Mouse (Mus musculus): Measurements from ENCODE around the gene Usp32.
A peak's percentile ranks its signal among the peaks of the same experiment; 100 is the strongest.

Usp32 gene

GRCm38 (mm10) chr11:84978113-84978512, 161.8 kb downstream of the Usp32 start:
- DNase-seq, result peak; percentile 53

GRCm38 (mm10) chr11:84977385-84977952, 162.5 kb downstream of the Usp32 start:
- DNase-seq, result no peak

- DNase-seq, result no peak
Measured at GRCm38 (mm10) chr11:84976706-84977105, 163.3 kb downstream of the Usp32 start.

GRCm38 (mm10) chr11:84974582-84974981, 165.4 kb downstream of the Usp32 start:
- no peak for DNase-seq

GRCm38 (mm10) chr11:84973661-84974060, 166.3 kb downstream of the Usp32 start:
- DNase-seq, result no peak

GRCm38 (mm10) chr11:84972067-84972466, 167.9 kb downstream of the Usp32 start:
- no peak for DNase-seq

GRCm38 (mm10) chr11:84968775-84969174, 171.2 kb downstream of the Usp32 start:
- DNase-seq, result no peak

GRCm38 (mm10) chr11:84968309-84968708, 171.7 kb downstream of the Usp32 start:
- no peak for DNase-seq

GRCm38 (mm10) chr11:84967113-84967512, 172.8 kb downstream of the Usp32 start:
- no peak for DNase-seq

- no peak for DNase-seq
Measured at GRCm38 (mm10) chr11:84966696-84967095, 173.3 kb downstream of the Usp32 start.

- DNase-seq, result no peak
Measured at GRCm38 (mm10) chr11:84963556-84963955, 176.4 kb downstream of the Usp32 start.

GRCm38 (mm10) chr11:84962536-84962935, 177.4 kb downstream of the Usp32 start:
- DNase-seq, result no peak

- no peak for DNase-seq
Measured at GRCm38 (mm10) chr11:84961571-84961970, 178.4 kb downstream of the Usp32 start.

GRCm38 (mm10) chr11:84960780-84961179, 179.2 kb downstream of the Usp32 start:
- no peak for DNase-seq

GRCm38 (mm10) chr11:84960291-84960690, 179.7 kb downstream of the Usp32 start:
- DNase-seq, result no peak

- DNase-seq, result no peak
Measured at GRCm38 (mm10) chr11:84959701-84960181, 180.2 kb downstream of the Usp32 start.

GRCm38 (mm10) chr11:84959181-84959580, 180.8 kb downstream of the Usp32 start:
- no peak for DNase-seq

- DNase-seq, result no peak
Measured at GRCm38 (mm10) chr11:84958271-84958630, 181.7 kb downstream of the Usp32 start.

GRCm38 (mm10) chr11:84957591-84958270, 182.2 kb downstream of the Usp32 start, which contains the start of gene Car4:
Gene Car4, plus strand, starts transcription at chr11:84957786.
- DNase-seq, result peak; percentile 6

- no peak for DNase-seq
Measured at GRCm38 (mm10) chr11:84957171-84957570, 182.8 kb downstream of the Usp32 start.

- DNase-seq, result no peak
Measured at GRCm38 (mm10) chr11:84956400-84956799, 183.6 kb downstream of the Usp32 start.

- DNase-seq, result no peak
Measured at GRCm38 (mm10) chr11:84952611-84953010, 187.3 kb downstream of the Usp32 start.

- no peak for DNase-seq
Measured at GRCm38 (mm10) chr11:84948526-84948925, 191.4 kb downstream of the Usp32 start.

GRCm38 (mm10) chr11:84948114-84948513, 191.8 kb downstream of the Usp32 start:
- DNase-seq, result no peak

- DNase-seq, result no peak
Measured at GRCm38 (mm10) chr11:84947206-84947605, 192.8 kb downstream of the Usp32 start.
